Mouse (Mus musculus) heart, postnatal 0 days (tissue): Measurements from ENCODE around the gene Nsmce3.

ENCODE experiments used
- CTCF ChIP-seq: IDR thresholded peaks from 2 replicates; pipeline ENCODE4 v1.5.1; 2016; ENCODE audit warnings: antibody characterized with exemption, control low read depth, low read depth
- EP300 ChIP-seq: IDR thresholded peaks from 2 replicates; pipeline ENCODE4 v1.6.1; 2016; ENCODE audit warnings: antibody characterized with exemption, low read depth

GRCm38 (mm10) chr7:64880415-64880814, 7.6 kb upstream of the Nsmce3 start:
- TF ChIP-seq EP300 (no peak), CTCF (no peak)
